Mouse (Mus musculus): ENCODE measurements around the gene Ccnb3.
"Not testable (repeated sequence)": the region's sequence is repeated elsewhere in the genome, so short reads cannot be mapped to it uniquely, and the experiment has no call there.

Ccnb3 gene

DNA sequence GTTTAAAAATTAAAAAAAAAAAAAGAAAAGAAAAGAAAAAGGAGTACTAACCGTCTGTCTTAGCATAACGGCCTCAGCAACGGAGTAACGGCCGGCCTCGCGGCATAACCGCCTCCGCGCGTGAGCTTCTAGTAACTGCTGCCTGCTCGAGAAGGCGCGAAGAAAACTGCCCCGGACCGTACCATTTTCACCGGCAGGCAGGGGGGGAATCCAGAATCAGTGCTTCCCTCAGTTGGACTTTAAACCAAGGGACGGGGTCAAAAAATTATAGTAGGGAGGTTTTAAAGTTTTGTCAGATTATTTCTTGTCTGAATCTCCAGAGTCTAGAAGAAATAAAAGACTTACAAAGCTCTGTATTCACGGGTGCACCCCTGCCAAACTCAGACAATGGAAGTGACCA, at the start of gene Ccnb3:
Gene Ccnb3, minus strand, starts transcription at position 101 of the 400 bp plus-strand sequence.
- no peak for DNase-seq (ENCODE audit: low spot score in 2 of 2)

DNA sequence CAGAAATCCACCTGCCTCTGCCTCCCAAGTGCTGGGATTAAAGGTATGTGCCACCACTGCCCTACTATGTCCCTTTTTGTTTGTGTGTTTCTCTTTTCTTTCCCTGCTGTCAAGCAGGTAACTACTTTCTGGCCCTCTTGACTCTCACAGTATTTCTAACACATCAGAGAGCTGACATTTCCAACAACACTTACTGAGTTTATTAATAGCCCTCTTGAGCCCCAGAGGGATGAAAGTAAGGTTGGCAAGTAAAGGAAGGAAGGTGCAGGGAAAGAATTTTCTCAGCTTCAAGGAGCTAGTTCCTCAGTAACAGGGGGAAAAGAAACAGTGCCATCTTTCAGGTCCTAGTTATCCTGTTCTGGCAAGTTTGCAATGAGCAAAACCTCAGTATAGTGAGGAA, 48.9 kb upstream of the Ccnb3 start:
- no peak for DNase-seq (ENCODE audit: low spot score in 2 of 2)

DNA sequence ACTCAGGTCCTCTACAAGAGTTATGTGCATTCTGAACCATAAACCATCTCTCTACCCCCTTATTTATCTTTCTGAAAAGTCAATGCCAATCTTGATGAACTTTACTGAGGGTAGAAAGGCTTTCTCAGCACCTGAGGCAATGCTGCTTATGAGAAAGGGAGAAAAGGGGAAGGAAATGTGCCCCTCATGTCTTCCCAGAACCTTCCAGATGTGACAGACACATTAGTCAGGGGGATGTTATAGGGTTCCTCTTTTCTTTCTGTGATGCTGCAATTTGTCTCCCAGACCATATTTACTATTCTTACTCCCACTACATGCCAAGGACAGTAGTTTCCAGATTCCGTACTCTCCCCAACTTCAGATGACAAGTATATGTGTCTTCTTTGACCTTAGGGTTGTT, 44.5 kb upstream of the Ccnb3 start:
- DNase-seq (ENCODE audit: low spot score in 2 of 2) = no peak

DNA sequence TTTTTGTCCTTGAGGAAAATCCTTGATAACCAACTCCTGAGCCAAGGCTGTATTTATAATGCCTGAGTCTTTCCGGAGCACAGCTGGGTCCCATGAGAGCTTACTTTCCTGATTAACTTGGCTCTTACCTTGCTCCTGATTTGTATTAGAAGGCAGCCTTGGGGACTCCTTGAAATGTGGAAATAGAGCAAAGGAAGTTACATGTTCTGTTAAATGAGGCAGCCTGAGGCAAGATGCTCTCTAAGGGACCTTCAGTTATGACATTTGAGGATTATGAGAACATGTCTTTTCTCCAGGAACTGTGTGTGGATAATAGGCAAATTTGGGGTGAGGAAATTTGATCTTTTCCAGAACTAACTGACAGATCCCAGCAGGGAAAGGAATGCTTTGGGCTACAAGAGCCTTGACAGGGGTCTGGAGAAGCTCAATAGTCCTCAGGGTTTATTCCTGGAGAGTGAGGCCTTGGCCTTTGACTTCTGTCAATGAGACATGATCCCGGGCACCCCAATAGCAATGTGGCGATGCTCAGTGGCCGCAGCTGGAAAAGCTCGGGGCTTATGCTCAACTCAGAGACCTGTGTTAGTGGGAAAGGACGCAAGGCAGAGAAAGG, 38.5 kb upstream of the Ccnb3 start:
- no peak for DNase-seq (ENCODE audit: low spot score in 2 of 2)

DNA sequence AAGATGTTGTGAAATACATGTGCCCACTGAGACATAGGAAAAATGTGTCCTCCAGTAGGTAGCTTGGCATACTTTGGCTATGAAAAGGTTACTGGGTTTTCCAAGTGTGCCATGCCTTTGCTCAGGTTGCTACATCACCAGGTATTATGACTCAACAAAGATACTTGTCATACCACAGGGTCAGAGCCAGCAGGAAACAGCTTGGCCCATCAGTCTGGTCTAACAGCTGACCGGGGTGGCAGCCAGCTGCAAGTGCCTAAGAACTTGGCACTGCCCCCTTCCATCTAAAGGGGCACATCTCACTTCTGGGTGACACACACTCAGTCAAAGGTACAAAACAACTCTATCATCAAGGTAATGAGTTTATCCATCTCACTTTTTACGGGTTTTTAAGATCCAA, 26.6 kb upstream of the Ccnb3 start:
- no peak for DNase-seq (ENCODE audit: low spot score in 2 of 2)

DNA sequence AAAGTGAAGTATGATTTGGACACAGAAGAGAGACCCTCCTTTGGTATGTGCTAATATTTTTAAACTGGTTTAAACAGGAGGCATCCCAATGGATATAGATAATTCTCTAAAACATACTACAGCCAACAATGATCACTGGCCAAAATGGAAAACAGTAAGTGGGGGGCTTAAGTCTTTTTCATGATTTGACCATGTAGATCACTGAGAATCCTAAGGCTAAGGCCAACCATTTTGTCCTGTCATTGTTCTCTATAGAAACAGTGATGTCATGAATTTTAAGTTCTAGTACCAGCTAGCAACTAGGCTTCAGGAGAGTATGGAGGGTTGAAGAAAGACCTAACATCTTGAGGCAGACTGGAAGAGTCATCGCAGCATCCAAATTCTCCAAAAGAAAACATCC, 25.8 kb upstream of the Ccnb3 start, which contains the start of gene Akap4:
Gene Akap4, plus strand, starts transcription at position 301 of the 400 bp plus-strand sequence.
- no peak for DNase-seq (ENCODE audit: low spot score in 2 of 2)

DNA sequence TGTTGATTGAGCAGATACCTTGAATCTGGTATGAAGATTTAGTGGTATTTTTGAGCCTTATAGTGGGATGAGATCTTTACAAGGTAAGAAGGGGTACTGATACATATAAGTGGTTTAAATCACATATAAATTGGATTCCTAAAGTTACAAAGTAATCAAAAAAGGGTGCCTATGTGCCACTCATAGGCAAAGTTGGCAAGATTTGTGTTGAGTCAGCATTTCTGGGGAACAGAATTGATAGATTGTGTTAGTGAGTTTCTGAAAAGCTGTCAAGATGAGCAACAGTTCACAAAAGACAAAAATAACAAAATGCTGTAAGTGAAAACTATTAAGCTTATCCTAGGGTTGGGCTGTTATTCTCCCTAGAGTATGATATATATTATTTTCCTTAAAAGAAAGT, 22.7 kb upstream of the Ccnb3 start:
- no peak for DNase-seq (ENCODE audit: low spot score in 2 of 2)

DNA sequence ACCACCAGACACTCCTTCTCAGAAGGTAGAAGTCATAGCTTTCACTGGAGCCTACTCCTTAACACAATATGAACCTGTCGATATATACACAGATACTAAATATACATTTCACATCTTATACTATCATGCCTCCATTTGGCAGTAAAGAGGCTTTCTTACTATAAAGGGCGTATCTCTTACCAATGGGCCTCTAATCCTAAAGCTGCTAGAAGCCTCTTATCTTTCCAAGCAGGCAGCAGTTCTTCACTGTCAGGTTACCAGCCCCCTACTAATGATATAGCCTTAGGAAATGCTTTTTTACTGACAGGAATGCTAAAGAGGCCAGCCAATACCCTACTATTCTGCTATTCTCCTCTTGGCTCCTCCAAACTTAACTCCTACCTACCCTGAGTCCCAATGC, 16.2 kb upstream of the Ccnb3 start:
- no peak for DNase-seq (ENCODE audit: low spot score in 2 of 2)

DNA sequence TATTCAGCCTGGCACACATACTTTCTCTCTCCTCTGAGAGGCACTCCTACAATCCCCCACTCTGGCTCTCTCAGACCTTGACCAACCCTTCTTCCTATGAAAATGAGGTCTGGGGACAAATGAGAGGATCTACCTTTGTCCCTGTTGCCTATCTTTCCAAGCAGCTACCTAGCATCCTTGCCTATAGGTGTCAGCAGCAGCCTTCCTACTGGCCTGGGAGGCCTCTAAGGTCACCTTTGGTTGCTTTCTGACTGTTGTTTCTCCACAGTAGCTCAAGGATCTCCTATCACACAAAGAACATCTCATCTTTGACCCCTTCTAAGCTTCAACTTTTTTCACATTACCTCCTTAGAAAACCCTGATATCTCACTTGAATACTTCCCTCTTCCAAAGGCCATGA, 15.6 kb upstream of the Ccnb3 start:
- DNase-seq (ENCODE audit: low spot score in 2 of 2) = no peak

DNA sequence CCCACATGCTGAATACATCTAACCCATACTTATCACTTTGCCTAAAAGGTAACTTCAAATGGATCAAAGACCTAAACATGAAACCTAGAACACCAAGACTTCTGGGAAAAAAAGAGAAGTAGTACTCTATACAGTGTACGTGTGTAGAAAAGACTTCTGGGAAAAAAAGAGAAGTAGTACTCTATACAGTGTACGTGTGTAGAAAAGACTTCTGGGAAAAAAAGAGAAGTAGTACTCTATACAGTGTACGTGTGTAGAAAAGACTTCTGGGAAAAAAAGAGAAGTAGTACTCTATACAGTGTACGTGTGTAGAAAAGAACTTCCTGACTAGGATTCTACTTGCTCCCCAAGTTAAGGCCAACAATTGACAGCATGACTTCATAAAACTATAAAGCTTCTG, 57.5 kb downstream of the Ccnb3 start:
- not testable (repeated sequence) for DNase-seq (ENCODE audit: low spot score in 2 of 2)

DNA sequence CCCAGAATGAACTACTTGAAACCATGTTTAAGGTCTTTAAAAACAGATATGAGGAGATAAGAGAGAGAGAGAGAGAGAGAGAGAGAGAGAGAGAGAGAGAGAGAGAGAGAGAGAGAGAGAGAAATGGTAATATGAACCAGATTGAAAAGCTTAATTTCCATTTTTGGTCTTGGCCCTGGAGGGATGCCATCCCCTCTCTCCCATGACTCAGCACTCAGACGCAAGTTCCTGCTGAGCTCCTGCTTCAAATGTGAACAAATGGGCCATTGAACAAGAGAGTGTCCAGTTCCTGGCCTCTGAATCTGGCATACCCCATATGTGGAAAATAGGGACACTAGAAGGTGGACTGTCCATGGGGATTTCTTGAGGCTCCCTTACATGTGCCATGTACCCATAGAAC, 69.5 kb downstream of the Ccnb3 start:
- no peak for DNase-seq (ENCODE audit: low spot score in 2 of 2)

DNA sequence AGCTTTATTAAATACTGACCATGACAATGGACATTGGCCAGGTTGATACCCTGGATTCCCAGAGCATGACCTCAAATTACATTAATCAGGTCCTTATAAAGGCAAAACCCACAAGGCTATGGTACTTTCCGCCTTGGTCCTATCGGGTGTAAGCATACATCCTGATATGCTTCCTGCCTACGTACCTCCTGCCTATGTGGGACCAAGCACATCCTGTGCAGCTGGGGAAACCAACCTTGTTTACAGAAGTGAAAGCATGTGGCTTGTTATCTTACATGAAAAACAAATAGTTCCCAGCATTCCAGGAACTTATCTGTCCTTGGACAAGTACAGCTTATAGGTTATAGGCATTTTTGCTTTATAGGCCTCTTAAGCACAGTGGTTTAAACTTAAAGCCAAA, 72.8 kb downstream of the Ccnb3 start:
- no peak for DNase-seq (ENCODE audit: low spot score in 2 of 2)
